Mouse (Mus musculus) stomach, postnatal 0 days (tissue): Measurements from ENCODE around the gene Nufip1.

ENCODE experiments used
- CTCF ChIP-seq: IDR thresholded peaks from 2 replicates; pipeline ENCODE4 v1.5.1; 2016; ENCODE audit warnings: antibody characterized with exemption, low read depth, mild to moderate bottlenecking, moderate library complexity
- EP300 ChIP-seq: optimal IDR thresholded peaks from 2 replicates; pipeline ENCODE3; 2016; ENCODE audit warnings: antibody characterized with exemption

- TF ChIP-seq CTCF: no peak
- TF ChIP-seq EP300: no peak
Observed at GRCm38 (mm10) chr14:76099543-76099942, 11.1 kb upstream of the Nufip1 start.
